ENCODE assay signal across 8 mouse cellular contexts in the genomic region with DNA sequence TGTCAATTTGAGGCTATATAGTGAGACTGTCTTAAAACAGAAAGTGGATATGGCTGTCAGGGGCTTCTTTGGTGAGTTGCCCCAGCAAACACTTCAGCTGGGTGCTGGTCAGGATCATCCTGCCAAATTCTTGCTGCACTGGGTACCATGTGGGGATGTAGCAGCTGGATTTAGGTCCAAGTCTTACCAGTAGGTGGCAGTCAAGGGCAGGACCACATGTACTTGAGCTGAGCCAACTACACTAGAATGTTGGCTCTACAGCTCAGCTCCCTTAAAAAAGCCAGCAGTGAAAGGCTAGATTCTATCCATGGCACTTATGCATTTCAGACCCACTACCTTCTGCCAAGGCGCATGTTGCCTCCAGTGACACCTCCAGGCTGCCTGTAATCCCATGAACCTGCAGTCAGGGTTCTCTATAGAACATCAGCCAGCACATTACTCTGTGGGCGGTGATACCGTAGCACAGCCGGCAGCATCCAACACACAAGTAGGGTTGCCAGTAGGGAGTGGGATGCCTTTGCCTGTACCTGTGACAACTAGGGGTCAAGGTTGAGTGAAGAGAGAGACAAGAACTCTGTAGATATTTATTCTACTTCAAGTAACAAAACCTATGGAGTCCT. TPM values are rescaled to one million over a fixed set of nuclear protein-coding genes. Genes with fewer than 3 reads are reported as not detected.
DNase-seq lines count a peak whose midpoint lies in the region; ATAC-seq lines count a peak whose summit lies in the region.

No protein-coding gene starts in this region.

- H3K36me3 ChIP-seq in hindbrain, embryonic 16.5 days (ENCODE audit: control insufficient read depth, insufficient read depth, low read length): peaks cover 7% of the 10 kb centered on the region

- H3K4me2 ChIP-seq in hindbrain, embryonic 16.5 days (ENCODE audit: low read length): no peak overlapping the region

- no peaks in the 10 kb centered on the region; the same call in none of the 2 replicates for H3K4me1 ChIP-seq in hindbrain, embryonic 16.5 days (ENCODE audit: control insufficient read depth, insufficient read depth, low read depth, low read length)

- no peaks in the 10 kb centered on the region for H3K27me3 ChIP-seq in hindbrain, embryonic 16.5 days (replicated peaks; ENCODE audit: control insufficient read depth, insufficient read depth, low read length)

- no peak overlapping the region for H3K4me3 ChIP-seq in hindbrain, embryonic 16.5 days (ENCODE audit: low read length)

- ATAC-seq in cerebellum, adult (ENCODE audit: insufficient number of reproducible peaks, low FRiP score, low TSS enrichment): no peak
- peak; percentile 75; the same call in 1 of the 2 replicates for ATAC-seq in hindbrain, embryonic 16.5 days
- ATAC-seq in megakaryocyte-erythroid progenitor cell, adult 5-6 weeks (replicated peaks; ENCODE audit: low FRiP score, low TSS enrichment, poor library complexity, severe bottlenecking): peak; percentile 88

- no peak overlapping the region for H3K9ac ChIP-seq in hindbrain, embryonic 16.5 days (ENCODE audit: low read depth, low read length)

- H3K27ac ChIP-seq in hindbrain, embryonic 16.5 days (ENCODE audit: low read depth, low read length): no peak overlapping the region

- peak; percentile 45 for DNase-seq in cerebellum, adult 11 months
- peak; percentile 61 for DNase-seq in cerebellum, adult 8-10 months
- peak; percentile 44 to 89 for DNase-seq in frontal cortex, adult 2 months (ENCODE audit: extremely low spot score in 1 of 2, low spot score in 1 of 2)
- peak; percentile 40 to 77 for DNase-seq in left cerebral cortex, adult 9 months (ENCODE audit: low spot score in 2 of 2)
- peak; percentile 50 to 62 for DNase-seq in right cerebral cortex, postnatal 36 days (ENCODE audit: low spot score in 2 of 2)

- no peaks in the 10 kb centered on the region for H3K9me3 ChIP-seq in hindbrain, embryonic 16.5 days (ENCODE audit: control insufficient read depth, low read length)

- WGBS in hindbrain, embryonic 16.5 days: 69% methylated on average over 4 of the region's 4 CpGs

RNA-seq across cellular contexts. Expression of a gene that starts 15.0 kb away (rescaled TPM):
- polyA plus RNA-seq in frontal cortex, adult 2 months (2012; rRNA removed): 0.86 and 0.92 TPM in 2 replicates
- 0.31 and 0.50 TPM in 2 replicates for polyA plus RNA-seq in hindbrain, embryonic 16.5 days (2015; fragmentation: Nextera tagmentation; extraction: Ambion mirVana)
- not detected in 2 replicates for total RNA-seq in megakaryocyte-erythroid progenitor cell, adult 5-6 weeks (2014; fragmentation: Nextera tagmentation)
- total RNA-seq in megakaryocyte-erythroid progenitor cell, adult 5-6 weeks (2017): 0.15 TPM in 1 of 2 replicates, not detected in the other

RNA-seq across cellular contexts. Expression of a gene that starts 52.3 kb away (rescaled TPM):
- 36.9 and 39.7 TPM in 2 replicates for polyA plus RNA-seq in frontal cortex, adult 2 months (2012; rRNA removed)
- 20.7 and 21.7 TPM in 2 replicates for polyA plus RNA-seq in hindbrain, embryonic 16.5 days (2015; fragmentation: Nextera tagmentation; extraction: Ambion mirVana)
- total RNA-seq in megakaryocyte-erythroid progenitor cell, adult 5-6 weeks (2014; fragmentation: Nextera tagmentation): 52.3 and 60.6 TPM in 2 replicates
- 43.0 and 54.0 TPM in 2 replicates for total RNA-seq in megakaryocyte-erythroid progenitor cell, adult 5-6 weeks (2017)

RNA-seq across cellular contexts. Expression of a gene that starts 52.4 kb away (rescaled TPM):
- 57.0 and 57.7 TPM in 2 replicates for polyA plus RNA-seq in frontal cortex, adult 2 months (2012; rRNA removed)
- polyA plus RNA-seq in hindbrain, embryonic 16.5 days (2015; fragmentation: Nextera tagmentation; extraction: Ambion mirVana): 52.8 and 58.9 TPM in 2 replicates
- 88.4 and 102 TPM in 2 replicates for total RNA-seq in megakaryocyte-erythroid progenitor cell, adult 5-6 weeks (2014; fragmentation: Nextera tagmentation)
- total RNA-seq in megakaryocyte-erythroid progenitor cell, adult 5-6 weeks (2017): 124 and 144 TPM in 2 replicates

RNA-seq across cellular contexts. Expression of a gene that starts 59.9 kb away (rescaled TPM):
- 14.5 and 17.7 TPM in 2 replicates for polyA plus RNA-seq in frontal cortex, adult 2 months (2012; rRNA removed)
- polyA plus RNA-seq in hindbrain, embryonic 16.5 days (2015; fragmentation: Nextera tagmentation; extraction: Ambion mirVana): 92.8 and 93.2 TPM in 2 replicates
- 1.5 and 1.7 TPM in 2 replicates for total RNA-seq in megakaryocyte-erythroid progenitor cell, adult 5-6 weeks (2014; fragmentation: Nextera tagmentation)
- total RNA-seq in megakaryocyte-erythroid progenitor cell, adult 5-6 weeks (2017): 2.1 TPM in 1 of 2 replicates, not detected in the other
